Mouse (Mus musculus) liver, postnatal 0 days (tissue): ENCODE results near the gene Thap8. TPM values are rescaled to one million over a fixed set of nuclear protein-coding genes. Genes with fewer than 3 reads are reported as not detected.
A peak's percentile ranks its signal among the peaks of the same experiment; 100 is the strongest.

Experiments used
- ATAC-seq: fragments of 200-750 bp; cut with Nextera tagmentation; 2 replicates; pipeline ENCODE4 v1.8.0; 2017; ENCODE audit warnings: mild to moderate bottlenecking, moderate library complexity
- DNase-seq: peaks from one replicate; pipeline ENCODE4 v3.0.0-alpha.2; 2016
- H3K27ac ChIP-seq: fragments of 300-500 bp; sonication (generic); 2 replicates; pipeline ENCODE4 v1.5.1; 2014; ENCODE audit warnings: antibody characterized with exemption, moderate library complexity, mild to moderate bottlenecking, low read depth
- H3K27me3 ChIP-seq: fragments of 300-500 bp; sonication (generic); 2 replicates; pipeline ENCODE4 v1.6.1; 2014; ENCODE audit warnings: low read length, control low read depth, mixed read lengths; ENCODE audit not compliant: insufficient read depth
- H3K36me3 ChIP-seq: fragments of 300-500 bp; sonication (generic); replicated peaks from 2 replicates; pipeline ENCODE4 v1.6.1; 2014; ENCODE audit warnings: mild to moderate bottlenecking, control low read depth, low read length, moderate library complexity, mixed read lengths; ENCODE audit not compliant: insufficient read depth
- H3K4me1 ChIP-seq: fragments of 300-500 bp; sonication (generic); 2 replicates; pipeline ENCODE4 v1.6.1; 2014; ENCODE audit warnings: antibody characterized with exemption, mild to moderate bottlenecking, control low read depth; ENCODE audit not compliant: insufficient read depth
- H3K4me2 ChIP-seq: fragments of 300-500 bp; sonication (generic); 2 replicates; pipeline ENCODE4 v1.6.1; 2014; ENCODE audit warnings: low read depth, mild to moderate bottlenecking, low read length, moderate library complexity, mixed read lengths
- H3K4me3 ChIP-seq: fragments of 300-500 bp; sonication (generic); 2 replicates; pipeline ENCODE4 v1.5.1; 2014; ENCODE audit warnings: low read depth, low read length
- H3K9ac ChIP-seq: fragments of 300-500 bp; sonication (generic); replicated peaks from 2 replicates; pipeline ENCODE4 v1.6.1; 2014; ENCODE audit warnings: mild to moderate bottlenecking, moderate library complexity
- H3K9me3 ChIP-seq: fragments of 300-500 bp; sonication (generic); 2 replicates; pipeline ENCODE4 v1.6.1; 2016; ENCODE audit warnings: mild to moderate bottlenecking, control low read depth, low read length, mixed read lengths
- CTCF ChIP-seq: sonication (generic); IDR thresholded peaks from 2 replicates; pipeline ENCODE4 v1.5.1; 2016; ENCODE audit warnings: antibody characterized with exemption, low read depth
- EP300 ChIP-seq: IDR thresholded peaks from 2 replicates; pipeline ENCODE4 v1.6.1; 2016; ENCODE audit warnings: antibody characterized with exemption, low read depth, mild to moderate bottlenecking
- WGBS: fragments of 180-500 bp; shearing (Covaris S2); extraction: QIAGEN DNeasy Blood & Tissue Kit; methylation state at CpG from one replicate; pipeline ENCODE4 v1.1.7; 2014; ENCODE audit not compliant: insufficient replicate concordance; 5-methylcytosine and 5-hydroxymethylcytosine counted together
- polyA plus RNA-seq: library from polyadenylated mRNA; unstranded; fragments of >200 nt; fragmentation: Nextera tagmentation; extraction: Ambion mirVana; gene quantifications from 2 replicates; pipeline ENCODE4 v1.2.1, GENCODE M21; 2015

Gene Thap8
- polyA plus RNA-seq, 1 experiment from 2014 or later: 0.15 TPM

GRCm38 (mm10) chr7:30297266-30297665 lies 17.4 kb downstream of the Thap8 start:
- no peak for DNase-seq
- Histone ChIP-seq H3K9me3 (no peaks in the 10 kb centered on the region), H3K9ac (no peak overlapping the region), H3K27ac (no peak overlapping the region), H3K4me2 (no peak overlapping the region), H3K4me3 (no peak overlapping the region), H3K27me3 (no peaks in the 10 kb centered on the region), H3K36me3 (no peaks in the 10 kb centered on the region), H3K4me1 (no peaks in the 10 kb centered on the region)
- WGBS: 70% methylated on average over 16 of the region's 16 CpGs
- TF ChIP-seq CTCF (no peak), EP300 (no peak)
- no peak for ATAC-seq

DNA sequence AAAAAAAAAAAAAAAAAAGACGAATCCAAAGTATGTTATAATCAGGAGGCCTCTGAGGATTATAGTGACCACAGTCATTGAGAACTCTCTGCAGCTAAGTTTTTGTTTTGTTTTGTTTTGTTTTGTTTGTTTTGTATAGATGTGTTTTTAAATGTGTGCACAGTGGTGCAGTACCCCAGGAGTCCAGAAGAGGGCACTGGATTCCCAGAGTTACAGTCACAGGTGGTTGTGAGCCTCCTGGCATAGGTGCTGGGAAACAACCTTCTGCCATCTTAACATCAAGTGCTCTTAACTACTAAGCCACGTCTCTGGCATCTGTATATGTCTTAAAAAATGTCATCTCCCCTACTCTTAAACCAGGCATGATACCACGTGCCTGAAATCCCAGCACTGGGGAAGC lies 21.0 kb downstream of the Thap8 start:
- 52% methylated on average over 3 of the region's 3 CpGs for WGBS
- H3K4me3 ChIP-seq: no peak overlapping the region
- ATAC-seq: no peak
- no peaks in the 10 kb centered on the region for H3K27me3 ChIP-seq
- DNase-seq: peak; percentile 64
- H3K4me1 ChIP-seq: no peaks in the 10 kb centered on the region
- no peaks in the 10 kb centered on the region for H3K9me3 ChIP-seq
- TF ChIP-seq EP300: no peak
- peak; percentile 74 for TF ChIP-seq CTCF
- H3K27ac ChIP-seq: no peak overlapping the region
- H3K9ac ChIP-seq: no peak overlapping the region
- H3K4me2 ChIP-seq: no peak overlapping the region
- no peaks in the 10 kb centered on the region for H3K36me3 ChIP-seq

DNA sequence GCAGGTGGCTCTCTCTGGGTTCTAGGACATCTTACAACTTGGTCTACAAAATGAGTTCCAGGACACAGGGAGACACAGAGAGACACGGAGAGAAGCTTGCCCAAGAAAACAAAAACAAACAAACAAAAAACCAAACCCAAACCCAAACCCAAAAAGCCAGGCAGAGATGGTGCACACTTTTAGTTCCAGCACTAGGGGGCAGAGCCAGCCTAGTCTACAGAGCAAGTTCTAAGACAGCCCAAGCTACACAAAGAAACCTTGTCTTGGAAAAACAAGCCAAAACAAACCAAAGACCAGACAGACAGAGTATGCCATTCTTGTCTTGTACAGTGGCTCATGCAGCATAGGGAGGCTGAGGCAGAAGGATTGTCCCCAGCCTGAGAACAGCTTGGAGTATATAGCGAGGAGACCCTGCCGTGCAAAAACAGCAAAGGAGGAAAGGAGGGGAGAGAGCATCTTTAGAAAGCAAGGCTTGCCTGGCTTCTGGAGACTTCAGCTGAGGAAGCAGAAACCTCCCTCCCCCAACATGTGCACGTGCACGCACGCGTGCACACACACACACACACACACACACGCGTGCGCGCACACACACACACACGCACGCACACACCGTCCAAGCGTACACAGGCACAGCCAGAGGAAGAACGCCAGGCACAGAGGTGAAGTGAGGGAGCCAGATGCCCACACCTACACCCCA lies 26.3 kb downstream of the Thap8 start:
- TF ChIP-seq CTCF: peak; percentile 59
- no peak for TF ChIP-seq EP300
- ATAC-seq: no peak
- 83% methylated on average over 16 of the region's 16 CpGs for WGBS

DNA sequence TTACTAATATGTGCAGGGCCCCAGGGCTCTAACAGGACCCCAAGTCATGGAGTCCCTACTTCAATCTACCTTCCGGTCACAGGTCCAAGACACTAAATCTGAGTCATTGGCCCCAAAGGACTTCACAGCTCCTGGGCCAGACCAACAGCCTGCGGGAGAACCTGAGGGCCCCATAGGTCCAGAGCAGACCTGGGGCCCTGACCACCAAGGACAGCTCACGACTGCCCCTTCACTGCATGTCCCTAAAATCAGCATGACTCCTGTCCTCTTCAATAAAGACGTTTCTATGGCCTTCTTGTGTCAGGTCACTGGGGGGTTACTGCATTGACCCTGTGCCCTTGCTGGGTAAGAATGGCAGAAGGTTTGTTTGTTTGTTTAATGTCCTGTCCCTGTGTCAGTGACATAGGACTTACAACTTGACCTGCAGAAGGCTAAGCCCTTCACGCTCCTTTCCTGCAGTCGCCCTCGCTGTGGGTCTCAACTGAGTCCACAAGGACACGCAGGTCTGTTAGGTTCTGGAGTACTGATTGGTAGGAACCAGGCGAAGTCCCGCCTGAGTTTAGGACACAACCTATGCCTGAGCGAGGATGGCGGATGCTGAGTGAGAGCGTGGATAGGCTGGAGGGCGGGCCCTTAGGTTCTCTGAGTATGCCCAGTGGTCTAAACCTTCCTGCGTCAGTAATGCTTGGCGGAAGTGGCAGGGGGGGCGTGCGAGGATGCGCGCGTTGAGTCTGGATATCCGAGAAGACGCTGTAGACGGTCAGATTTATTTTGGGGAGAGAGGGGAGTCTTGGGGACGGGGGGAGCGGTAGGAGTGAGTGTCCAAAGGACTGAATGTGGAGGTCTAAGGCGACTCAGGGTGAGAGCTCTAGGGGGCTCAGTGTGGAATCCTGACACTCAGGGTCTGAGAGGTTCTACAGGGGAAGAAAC lies 28.4 kb downstream of the Thap8 start, which contains the start of gene Alkbh6:
Gene Alkbh6, plus strand, starts transcription at position 642 of the 930 bp plus-strand sequence.
- Histone ChIP-seq H3K4me1 (peaks cover 14% of the 10 kb centered on the region), H3K9ac (peak within 1 kb of the TSS; percentile 62), H3K9me3 (no peaks in the 10 kb centered on the region), H3K4me3 (peak within 1 kb of the TSS; percentile 49), H3K27me3 (no peaks in the 10 kb centered on the region), H3K27ac (peak within 1 kb of the TSS; percentile 78), H3K4me2 (peak within 1 kb of the TSS; percentile 91), H3K36me3 (no peaks in the 10 kb centered on the region)
- TF ChIP-seq EP300: no peak
- TF ChIP-seq CTCF: no peak
- WGBS: 4% methylated on average over 27 of the region's 27 CpGs
- peak; percentile 88 for DNase-seq
- ATAC-seq: peak; percentile 100

More for the DNA sequence above, 26.3 kb downstream of the Thap8 start:
- no peak for DNase-seq
- no peak overlapping the region for H3K9ac ChIP-seq
- H3K27ac ChIP-seq: no peak overlapping the region
- no peak overlapping the region for H3K4me2 ChIP-seq
- H3K27me3 ChIP-seq: no peaks in the 10 kb centered on the region
- no peaks in the 10 kb centered on the region for H3K9me3 ChIP-seq
- H3K4me3 ChIP-seq: no peak overlapping the region
- peaks cover 14% of the 10 kb centered on the region for H3K4me1 ChIP-seq
- no peaks in the 10 kb centered on the region for H3K36me3 ChIP-seq

GRCm38 (mm10) chr7:30309395-30310129 lies 29.7 kb downstream of the Thap8 start:
- no peak for ATAC-seq
- WGBS: 55% methylated on average over 15 of the region's 15 CpGs
- DNase-seq: no peak
- Histone ChIP-seq H3K36me3 (no peaks in the 10 kb centered on the region), H3K4me2 (peak overlapping the region; percentile 91), H3K27me3 (no peaks in the 10 kb centered on the region), H3K9ac (peak overlapping the region; percentile 62), H3K4me1 (peaks cover 16% of the 10 kb centered on the region), H3K4me3 (peak overlapping the region; percentile 49), H3K9me3 (no peaks in the 10 kb centered on the region), H3K27ac (no peak overlapping the region)
- TF ChIP-seq CTCF: no peak
- no peak for TF ChIP-seq EP300

DNA sequence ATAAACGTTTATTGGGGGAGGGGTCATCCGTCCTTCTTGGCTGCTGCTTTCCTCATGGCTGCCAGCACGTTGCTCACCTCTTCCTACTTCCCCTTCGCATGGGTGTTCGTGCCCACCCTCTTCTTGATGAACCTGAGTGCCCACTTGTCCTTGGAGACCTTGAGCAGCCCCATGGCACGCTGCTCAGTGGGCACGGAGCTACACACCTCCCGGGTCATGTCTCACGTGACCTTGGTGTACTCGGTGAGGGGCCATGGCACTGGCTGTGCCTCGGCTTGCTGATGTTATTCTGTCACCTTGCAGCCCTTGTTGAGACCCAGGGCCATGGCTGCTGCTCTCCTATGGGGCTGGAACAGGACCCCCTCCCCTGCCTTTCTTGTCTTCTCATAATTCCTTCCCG lies 30.2 kb downstream of the Thap8 start:
- Histone ChIP-seq H3K36me3 (no peaks in the 10 kb centered on the region), H3K27ac (no peak overlapping the region), H3K9me3 (no peaks in the 10 kb centered on the region), H3K4me2 (no peak overlapping the region), H3K4me3 (no peak overlapping the region), H3K9ac (no peak overlapping the region), H3K27me3 (no peaks in the 10 kb centered on the region), H3K4me1 (peaks cover 16% of the 10 kb centered on the region)
- 80% methylated on average over 12 of the region's 12 CpGs for WGBS
- TF ChIP-seq CTCF: no peak
- TF ChIP-seq EP300: no peak
- ATAC-seq: no peak
- no peak for DNase-seq
